Mouse (Mus musculus) thymus, adult 2 months (tissue): ENCODE measurements at regions not wholly inside any gene's neighbourhood (a gene's known extent, or its start where the extent isn't known, plus 50 kb on each side); places are given as distances from the start of the nearest gene placed in this dataset.

Experiments
- CTCF ChIP-seq: fragments of 200-500 bp; IDR thresholded peaks from 2 replicates; pipeline ENCODE4 v1.5.1; 2012; ENCODE audit warnings: mild to moderate bottlenecking, control low read depth, low read length, moderate library complexity, borderline replicate concordance; ENCODE audit not compliant: control insufficient read depth, poor library complexity, insufficient read depth; ENCODE audit errors: extremely low read depth
- POLR2A ChIP-seq: fragments of 200-500 bp; IDR thresholded peaks from 2 replicates; pipeline ENCODE4 v1.6.1; 2012; ENCODE audit warnings: mild to moderate bottlenecking, low read length, control low read depth, moderate library complexity; ENCODE audit not compliant: control insufficient read depth, poor library complexity, insufficient read depth; ENCODE audit errors: extremely low read depth

DNA sequence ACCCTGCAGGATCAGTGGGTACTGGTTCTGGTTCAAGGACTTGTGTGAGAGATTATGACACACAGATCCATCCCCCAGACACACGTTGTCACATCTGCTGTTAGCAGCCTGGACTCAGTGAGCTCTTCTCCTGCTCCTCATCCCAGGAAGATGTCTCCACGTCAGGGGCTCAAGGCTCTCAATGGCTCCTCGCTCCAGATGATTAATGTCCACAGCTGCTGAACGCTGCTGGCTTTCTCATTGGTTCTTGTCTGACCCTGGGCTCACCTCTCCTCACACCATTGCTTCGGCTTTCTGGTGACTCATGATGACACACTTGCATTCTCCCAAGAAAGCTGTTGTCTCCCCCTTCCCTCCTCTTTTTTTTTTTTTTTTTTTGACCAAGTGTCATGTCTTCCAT lies 116.2 kb downstream of the Gadd45g start:
- TF ChIP-seq POLR2A, result no peak
- no peak for TF ChIP-seq CTCF
